Mouse (Mus musculus) spleen, adult 2 months (tissue): ENCODE results near the gene Gnat2.

ENCODE experiments used
- CTCF ChIP-seq: fragments of 200-500 bp; IDR thresholded peaks from 2 replicates; pipeline ENCODE4 v1.5.1; 2011; ENCODE audit warnings: mild to moderate bottlenecking, inconsistent platforms; ENCODE audit not compliant: insufficient read depth, insufficient read length, insufficient replicate concordance; ENCODE audit errors: extremely low read depth
- POLR2A ChIP-seq: fragments of 200-500 bp; IDR thresholded peaks from 2 replicates; pipeline ENCODE4 v1.6.1; 2011; ENCODE audit warnings: low read depth, low read length, inconsistent platforms

DNA sequence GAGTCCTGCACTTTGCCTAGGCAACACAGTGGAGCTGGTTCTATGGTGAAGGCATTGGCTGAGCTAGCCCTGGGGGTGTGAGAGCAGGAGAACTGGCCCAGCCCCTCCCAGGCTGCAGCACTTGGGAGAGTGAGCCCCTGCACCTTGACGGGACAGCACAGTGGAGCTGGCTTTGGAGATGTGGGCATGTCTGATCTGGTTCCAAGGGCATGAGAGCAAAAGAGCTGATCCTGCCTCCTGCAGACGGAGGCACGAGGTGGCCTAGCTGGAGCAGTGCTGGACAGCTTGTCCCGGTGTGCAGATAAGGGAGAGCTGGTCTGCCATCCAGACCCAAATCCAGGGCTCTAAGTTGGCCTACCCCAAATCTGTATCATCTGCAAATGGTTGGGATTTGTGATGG, 27.9 kb upstream of the Gnat2 start:
- TF ChIP-seq CTCF, result no peak
- no peak for TF ChIP-seq POLR2A
